Comparison of ENCODE assay signal across 12 mouse cellular contexts in the genomic region with DNA sequence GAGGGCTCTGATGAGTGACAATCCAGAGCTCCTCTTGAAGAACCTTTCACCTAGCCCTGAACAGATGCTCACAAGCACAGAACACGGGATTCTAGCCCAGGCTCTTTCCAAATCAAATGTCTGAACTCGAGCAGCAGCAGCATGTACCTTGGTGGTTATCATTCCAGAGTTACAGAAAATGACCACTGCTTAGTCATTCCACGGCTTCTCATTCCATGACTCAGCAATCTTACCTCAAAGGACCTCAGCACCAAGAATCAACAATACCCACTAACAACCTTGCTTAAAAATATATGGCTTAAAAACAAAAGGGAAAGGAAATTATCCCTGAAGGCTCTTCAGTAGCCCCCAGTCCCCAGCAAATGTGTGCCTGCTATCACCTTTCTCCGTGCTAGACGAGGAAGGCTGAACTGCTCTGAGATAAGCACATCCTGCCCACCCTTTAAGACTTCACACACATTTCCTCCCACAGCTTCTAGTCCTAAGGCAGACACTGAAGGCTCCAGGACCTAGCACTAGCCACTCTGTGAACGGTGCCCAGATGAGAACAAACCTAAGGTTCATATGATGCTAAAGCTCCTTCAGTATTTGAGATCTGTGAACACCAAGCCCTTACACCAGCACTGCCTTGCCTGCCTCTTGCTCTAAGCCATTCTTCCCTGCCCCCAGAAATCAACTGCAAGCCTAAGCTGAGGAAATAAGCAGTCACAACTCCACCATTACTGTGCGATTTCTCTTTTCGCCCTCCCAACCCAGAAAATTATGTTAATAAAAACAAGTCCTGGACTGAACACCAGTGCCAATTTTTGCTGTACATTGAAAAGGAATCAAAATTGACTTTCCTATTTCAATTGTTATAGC. TPM values are rescaled to one million over a fixed set of nuclear protein-coding genes. Genes with fewer than 3 reads are reported as not detected.
A peak's percentile ranks its signal among the peaks of the same experiment; 100 is the strongest.
DNase-seq lines count a peak whose midpoint lies in the region; ATAC-seq and TF ChIP-seq lines count a peak whose summit lies in the region.
"Had no signal": no experiment of that assay in that cellular context is flagged by ENCODE, and none has a peak within 500 bp of the region (broad histone marks: within the 10 kb centered on the region; RNA-seq: fewer than 3 reads in every experiment).

No protein-coding gene starts in this region.

- no peak for TF ChIP-seq EP300 in heart, adult 2 months (IDR thresholded peaks at IDR 0.05; ENCODE audit: insufficient read depth, low read depth, low read length)

- peaks cover 91% of the 10 kb centered on the region for H3K36me3 ChIP-seq in heart, embryonic 14.5 days (ENCODE audit: control insufficient read depth, insufficient read depth, low read length)
- H3K36me3 ChIP-seq in heart, adult 2 months (ENCODE audit: control insufficient read depth, insufficient read depth, low read length): no peaks in the 10 kb centered on the region; the same call in 1 of the 2 replicates
- peaks cover 61% of the 10 kb centered on the region for H3K36me3 ChIP-seq in liver, embryonic 11.5 days (ENCODE audit: control insufficient read depth, insufficient read depth, low read length)
- H3K36me3 ChIP-seq in hindbrain, embryonic 14.5 days (replicated peaks; ENCODE audit: control insufficient read depth, insufficient read depth): peaks cover 98% of the 10 kb centered on the region

- 57% methylated on average over 8 of the region's 8 CpGs for WGBS in heart, embryonic 14.5 days
- 51% methylated on average over 8 of the region's 8 CpGs for WGBS in heart, adult 2 months
- WGBS in liver, embryonic 11.5 days: 45% methylated on average over 8 of the region's 8 CpGs
- 90% methylated on average over 8 of the region's 8 CpGs for WGBS in hindbrain, embryonic 14.5 days

- peak overlapping the region in 1 of 2 experiments; percentile 54; a peak in 2 of 4 replicates for H3K27ac ChIP-seq in heart, embryonic 14.5 days (replicated peaks in 1 of 2; ENCODE audit: control insufficient read depth in 1 of 2, insufficient read depth in 1 of 2, low read depth in 2 of 2, low read length in 2 of 2)
- no peak overlapping the region for H3K27ac ChIP-seq in heart, adult 2 months
- peak overlapping the region; percentile 30; the same call in 1 of the 2 replicates for H3K27ac ChIP-seq in liver, embryonic 11.5 days (ENCODE audit: low read depth, low read length)
- no peak overlapping the region for H3K27ac ChIP-seq in hindbrain, embryonic 14.5 days
- H3K27ac ChIP-seq: embryonic facial prominence, embryonic 13.5 days; heart, embryonic 15.5 days had no signal

- H3K4me3 ChIP-seq in heart, embryonic 14.5 days (ENCODE audit: control insufficient read depth in 1 of 2, insufficient read depth in 1 of 2, low read depth in 1 of 2, low read length in 2 of 2): no peak overlapping the region
- H3K4me3 ChIP-seq in heart, adult 2 months: no peak overlapping the region
- no peak overlapping the region for H3K4me3 ChIP-seq in liver, embryonic 11.5 days (ENCODE audit: low read depth, low read length)
- no peak overlapping the region for H3K4me3 ChIP-seq in hindbrain, embryonic 14.5 days (replicated peaks; ENCODE audit: low read length)
- H3K4me3 ChIP-seq: embryonic facial prominence, embryonic 13.5 days; heart, embryonic 15.5 days had no signal

- no peak for TF ChIP-seq POLR2A in heart, adult 2 months (IDR thresholded peaks at IDR 0.05; ENCODE audit: insufficient read depth, low read depth, low read length)

- in situ Hi-C loops in Patski (cut with MboI; ENCODE audit: low pct_unique_long_range_greater_than_20kb): no loop called here

- CTCF ChIA-PET in Patski (lab: Charles Lee): interaction anchor here (0.7 to 1.5 kb wide), 6 partner anchors 11 to 54 kb away, joined by 3 to 4 read pairs (median 3); partner anchors contain the start of gene B3glct

- POLR2A ChIA-PET in Patski (lab: Charles Lee): interaction anchor here (1.4 to 2.5 kb wide), 2 partner anchors 10 to 11 kb away, joined by 4 to 10 read pairs; partner anchors contain the start of gene Hsph1

- TF ChIP-seq CTCF in heart, adult 2 months (IDR thresholded peaks at IDR 0.05): no peak
- no peak for TF ChIP-seq CTCF in Patski (IDR thresholded peaks at IDR 0.05)

- no peaks in the 10 kb centered on the region for H3K4me1 ChIP-seq in heart, embryonic 14.5 days (ENCODE audit: control insufficient read depth in 2 of 2, insufficient read depth in 2 of 2, low read length in 2 of 2)
- H3K4me1 ChIP-seq in heart, adult 2 months (ENCODE audit: control insufficient read depth, insufficient read depth, low read length): no peaks in the 10 kb centered on the region
- H3K4me1 ChIP-seq in liver, embryonic 11.5 days (replicated peaks; ENCODE audit: control insufficient read depth, insufficient read depth, low read length): peaks cover 8% of the 10 kb centered on the region; the same call in 1 of the 2 replicates
- H3K4me1 ChIP-seq in hindbrain, embryonic 14.5 days (replicated peaks; ENCODE audit: control insufficient read depth, insufficient read depth, low read length): no peaks in the 10 kb centered on the region
- H3K4me1 ChIP-seq: embryonic facial prominence, embryonic 13.5 days; heart, embryonic 15.5 days had no signal

- no peak overlapping the region for H3K4me2 ChIP-seq in heart, embryonic 14.5 days (ENCODE audit: low read length)
- H3K4me2 ChIP-seq in liver, embryonic 11.5 days: peak overlapping the region; percentile 10
- no peak overlapping the region for H3K4me2 ChIP-seq in hindbrain, embryonic 14.5 days (replicated peaks)
- H3K4me2 ChIP-seq: embryonic facial prominence, embryonic 13.5 days; heart, embryonic 15.5 days had no signal

- H3K9ac ChIP-seq in heart, embryonic 14.5 days (ENCODE audit: low read length): 0 out of 2 replicates have a peak overlapping the region, but pooled peaks have one; percentile 26
- H3K9ac ChIP-seq in heart, adult 2 months (ENCODE audit: low read depth, low read length): no peak overlapping the region
- peak overlapping the region; percentile 36; the same call in 1 of the 2 replicates for H3K9ac ChIP-seq in liver, embryonic 11.5 days (ENCODE audit: low read depth, low read length)
- H3K9ac ChIP-seq in hindbrain, embryonic 14.5 days: no peak overlapping the region
- H3K9ac ChIP-seq: embryonic facial prominence, embryonic 13.5 days; heart, embryonic 15.5 days had no signal

- H3K79me2 ChIP-seq in heart, adult 2 months (replicated peaks; ENCODE audit: control insufficient read depth, insufficient read depth, low read length): no peaks in the 10 kb centered on the region

- intact Hi-C loops in heart, adult 2 months (cut with DNase I): no loop called here

- 0 out of 2 replicates have a peak, but pooled peaks have one; percentile 17 for ATAC-seq in heart, embryonic 14.5 days (ENCODE audit: insufficient number of reproducible peaks, insufficient read depth, low FRiP score, low read depth)
- ATAC-seq in Patski: peak; percentile 70
- ATAC-seq in liver, embryonic 11.5 days (replicated peaks; ENCODE audit: low FRiP score): peak; percentile 83
- no peak for ATAC-seq in hindbrain, embryonic 14.5 days (ENCODE audit: low FRiP score)

- DNase-seq in heart, adult 2 months: no peak
- DNase-seq in 416B (ENCODE audit: low read depth): peak; percentile 79
- DNase-seq in Patski (ENCODE audit: low read depth, low spot score): no peak
- no peak for DNase-seq in liver, embryonic 11.5 days (ENCODE audit: low spot score)
- no peak for DNase-seq in thymus, postnatal 10 days (ENCODE audit: low spot score in 2 of 2)
- no peak for DNase-seq in layer of hippocampus, adult 8-10 months (ENCODE audit: low spot score in 2 of 2)
- no peak for DNase-seq in hindbrain, embryonic 14.5 days (ENCODE audit: low spot score)
- DNase-seq: cerebellum, adult 2 months; thymus, postnatal 25 days had no signal

- no peaks in the 10 kb centered on the region for H3K9me3 ChIP-seq in heart, embryonic 14.5 days (ENCODE audit: control insufficient read depth, low read length)
- no peaks in the 10 kb centered on the region for H3K9me3 ChIP-seq in liver, embryonic 11.5 days (ENCODE audit: control insufficient read depth, low read length)
- H3K9me3 ChIP-seq in hindbrain, embryonic 14.5 days (ENCODE audit: control insufficient read depth, low read length): no peaks in the 10 kb centered on the region
- H3K9me3 ChIP-seq: embryonic facial prominence, embryonic 13.5 days; heart, embryonic 15.5 days had no signal

- H3K27me3 ChIP-seq in heart, embryonic 14.5 days (ENCODE audit: control insufficient read depth, insufficient read depth, low read length): no peaks in the 10 kb centered on the region
- H3K27me3 ChIP-seq in heart, adult 2 months (ENCODE audit: control insufficient read depth, insufficient read depth, low read length): no peaks in the 10 kb centered on the region
- H3K27me3 ChIP-seq in Patski: no peaks in the 10 kb centered on the region
- no peaks in the 10 kb centered on the region for H3K27me3 ChIP-seq in liver, embryonic 11.5 days (replicated peaks; ENCODE audit: control insufficient read depth, insufficient read depth, low read length)
- H3K27me3 ChIP-seq in hindbrain, embryonic 14.5 days (ENCODE audit: control insufficient read depth, insufficient read depth, low read length): no peaks in the 10 kb centered on the region
- H3K27me3 ChIP-seq: embryonic facial prominence, embryonic 13.5 days; heart, embryonic 15.5 days had no signal

RNA-seq across cellular contexts. Expression of gene Hsph1, which starts 12.1 kb away (rescaled TPM):
- polyA plus RNA-seq in heart, embryonic 14.5 days (2014; fragmentation: Nextera tagmentation; extraction: Ambion mirVana): 22.1 and 23.5 TPM in 2 replicates
- total RNA-seq in heart, adult 2 months (2021): 10 to 100 TPM; 62.1 to 75.7 TPM
- 12.6 and 14.7 TPM in 2 replicates for polyA plus RNA-seq in heart, adult 2 months (2012; rRNA removed)
- 200 TPM for polyA plus RNA-seq in Patski (2021)
- polyA plus RNA-seq in liver, embryonic 11.5 days (2014; fragmentation: Nextera tagmentation; extraction: Ambion mirVana): 116 and 119 TPM in 2 replicates
- total RNA-seq in layer of hippocampus, adult 8-10 months (2022): 100 to 1,000 TPM; 269 to 406 (median 334) TPM
- polyA plus RNA-seq in hindbrain, embryonic 14.5 days (2014; fragmentation: Nextera tagmentation; extraction: Ambion mirVana): 99.4 and 117 TPM in 2 replicates

RNA-seq across cellular contexts. Expression of gene B3glct, which starts 54.0 kb away (rescaled TPM):
- 9.7 and 10.8 TPM in 2 replicates for polyA plus RNA-seq in heart, embryonic 14.5 days (2014; fragmentation: Nextera tagmentation; extraction: Ambion mirVana)
- total RNA-seq in heart, adult 2 months (2021): 1 to 10 TPM; 4.9 to 6.4 TPM
- polyA plus RNA-seq in heart, adult 2 months (2012; rRNA removed): 4.6 and 5.2 TPM in 2 replicates
- 16.7 TPM for polyA plus RNA-seq in Patski (2021)
- 13.2 and 13.4 TPM in 2 replicates for polyA plus RNA-seq in liver, embryonic 11.5 days (2014; fragmentation: Nextera tagmentation; extraction: Ambion mirVana)
- 10 to 100 TPM; 12.1 to 18.7 (median 13.8) TPM for total RNA-seq in layer of hippocampus, adult 8-10 months (2022)
- polyA plus RNA-seq in hindbrain, embryonic 14.5 days (2014; fragmentation: Nextera tagmentation; extraction: Ambion mirVana): 15.9 and 18.8 TPM in 2 replicates

Comparison
In these comparisons a context has a peak if more than half of its experiments do, and no peak if none do; other contexts are left out.
1. H3K9ac ChIP-seq: peak in heart, embryonic 14.5 days (single experiment) and liver, embryonic 11.5 days (single experiment); none in heart, adult 2 months (single experiment) and hindbrain, embryonic 14.5 days (single experiment).